Mouse (Mus musculus): ENCODE measurements at regions not wholly inside any gene's neighbourhood (a gene's known extent, or its start where the extent isn't known, plus 50 kb on each side); places are given as distances from the start of the nearest gene placed in this dataset.

DNA sequence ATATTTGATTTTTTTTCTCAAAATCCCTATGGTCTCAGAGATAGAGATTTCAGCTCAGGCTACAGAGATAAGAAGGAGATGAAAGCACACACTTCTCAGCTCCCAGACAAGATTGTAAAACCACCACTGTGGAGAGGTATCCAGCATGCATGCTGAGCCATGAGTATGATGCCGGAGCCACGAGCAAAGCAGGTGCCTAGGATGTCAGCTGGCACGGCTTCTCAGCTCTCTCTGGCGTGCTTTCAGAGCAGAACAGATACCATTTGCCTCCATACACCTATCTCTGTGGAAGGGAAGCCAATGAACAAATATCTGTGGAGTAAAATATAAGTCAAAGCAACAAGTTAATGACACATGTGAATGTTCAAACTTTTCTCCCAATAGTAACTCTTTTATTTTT, 1179.3 kb downstream of the Ntrk3 start:
- no peak overlapping the region for H3K9ac ChIP-seq (ENCODE audit: insufficient read depth, low read depth, low read length, poor library complexity, severe bottlenecking)
- in situ Hi-C loops (cut with MboI; ENCODE audit: low sequenced_read_pairs in 2 of 2, unreplicated experiment in 2 of 2): no loop called here
- no peak for DNase-seq (ENCODE audit: low read depth, low spot score)

DNA sequence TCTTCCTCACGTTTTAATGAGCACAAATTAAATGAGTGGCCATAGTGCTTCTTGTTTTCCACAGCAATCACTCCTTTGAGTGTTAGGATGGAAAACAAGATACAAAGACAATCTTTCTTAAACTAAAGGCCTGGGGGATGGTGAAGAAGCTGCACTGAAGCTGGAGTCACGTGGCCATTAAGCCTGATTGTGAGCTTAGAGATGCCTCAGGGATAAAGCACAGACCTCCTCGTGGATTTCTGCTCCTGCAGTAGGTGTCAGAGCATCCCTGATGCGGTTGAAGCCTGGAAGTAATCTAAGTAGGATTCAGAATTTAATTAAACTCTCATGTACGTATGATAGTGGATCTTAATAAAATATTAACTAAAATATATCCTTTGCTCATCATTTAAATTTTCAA, 1200.9 kb downstream of the Ntrk3 start:
- in situ Hi-C loops (cut with MboI; ENCODE audit: low sequenced_read_pairs in 2 of 2, unreplicated experiment in 2 of 2): no loop called here
- Histone ChIP-seq H3K9me3 (ENCODE audit: control insufficient read depth, insufficient read depth, low read depth, low read length) (no peaks in the 10 kb centered on the region), H3K4me1 (ENCODE audit: control insufficient read depth in 2 of 2, insufficient read depth in 2 of 2, low read length in 2 of 2, poor library complexity in 1 of 2) (no peaks in the 10 kb centered on the region), H3K36me3 (ENCODE audit: control insufficient read depth, insufficient read depth, low read length, poor library complexity, severe bottlenecking) (no peaks in the 10 kb centered on the region), H3K27ac (ENCODE audit: insufficient read depth, low read depth, low read length, poor library complexity, severe bottlenecking) (no peak overlapping the region), H3K4me3 (ENCODE audit: insufficient read depth in 1 of 2, low read depth in 1 of 2, low read length in 2 of 2, poor library complexity in 1 of 2, severe bottlenecking in 1 of 2) (no peak overlapping the region), H3K9ac (ENCODE audit: insufficient read depth, low read depth, low read length, poor library complexity, severe bottlenecking) (no peak overlapping the region)
- TF ChIP-seq CHD2 (IDR thresholded peaks at IDR 0.05; ENCODE audit: low read depth, low read length) (no peak), ZC3H11A (IDR thresholded peaks at IDR 0.05; ENCODE audit: borderline replicate concordance, low read depth, low read length) (no peak), HCFC1 (IDR thresholded peaks at IDR 0.05; ENCODE audit: borderline replicate concordance, insufficient read depth, low read length) (no peak), MAFK (IDR thresholded peaks at IDR 0.05; ENCODE audit: insufficient read depth, low read depth, low read length) (no peak), ZNF384 (IDR thresholded peaks at IDR 0.05; ENCODE audit: low read depth, low read length) (no peak)
- DNase-seq (ENCODE audit: low read depth, low spot score): no peak

More for the DNA sequence above, 1179.3 kb downstream of the Ntrk3 start:
- TF ChIP-seq ZNF384 (IDR thresholded peaks at IDR 0.05; ENCODE audit: low read depth, low read length) (no peak), HCFC1 (IDR thresholded peaks at IDR 0.05; ENCODE audit: borderline replicate concordance, insufficient read depth, low read length) (no peak), ZC3H11A (IDR thresholded peaks at IDR 0.05; ENCODE audit: borderline replicate concordance, low read depth, low read length) (no peak), CHD2 (IDR thresholded peaks at IDR 0.05; ENCODE audit: low read depth, low read length) (no peak), MAFK (IDR thresholded peaks at IDR 0.05; ENCODE audit: insufficient read depth, low read depth, low read length) (no peak)
- Histone ChIP-seq H3K9me3 (ENCODE audit: control insufficient read depth, insufficient read depth, low read depth, low read length) (no peaks in the 10 kb centered on the region), H3K27ac (ENCODE audit: insufficient read depth, low read depth, low read length, poor library complexity, severe bottlenecking) (no peak overlapping the region), H3K4me3 (ENCODE audit: insufficient read depth in 1 of 2, low read depth in 1 of 2, low read length in 2 of 2, poor library complexity in 1 of 2, severe bottlenecking in 1 of 2) (no peak overlapping the region), H3K4me1 (ENCODE audit: control insufficient read depth in 2 of 2, insufficient read depth in 2 of 2, low read length in 2 of 2, poor library complexity in 1 of 2) (no peaks in the 10 kb centered on the region), H3K36me3 (ENCODE audit: control insufficient read depth, insufficient read depth, low read length, poor library complexity, severe bottlenecking) (no peaks in the 10 kb centered on the region)

DNA sequence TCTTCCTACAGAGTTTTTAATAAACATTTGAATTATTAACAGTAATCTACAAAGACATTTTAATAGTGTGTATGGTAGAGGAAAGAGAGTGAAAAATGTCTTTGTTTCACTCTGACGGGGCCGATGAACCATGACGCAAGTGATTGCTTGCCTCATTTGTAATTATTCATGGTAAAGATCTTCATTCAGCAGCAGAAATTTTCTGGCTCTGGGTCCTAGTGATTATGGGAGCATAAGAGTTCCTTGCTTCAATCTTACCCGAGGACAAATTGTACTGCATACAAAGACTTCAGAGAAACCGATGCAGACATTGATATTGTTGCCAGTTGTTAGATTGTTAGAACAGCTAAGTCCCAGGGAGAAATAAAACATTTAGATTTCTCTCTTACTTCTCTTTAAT, 1209.9 kb downstream of the Ntrk3 start:
- no peaks in the 10 kb centered on the region for H3K9me3 ChIP-seq (ENCODE audit: control insufficient read depth, insufficient read depth, low read depth, low read length)
- no peaks in the 10 kb centered on the region for H3K36me3 ChIP-seq (ENCODE audit: control insufficient read depth, insufficient read depth, low read length, poor library complexity, severe bottlenecking)
- in situ Hi-C loops (cut with MboI; ENCODE audit: low sequenced_read_pairs in 2 of 2, unreplicated experiment in 2 of 2): no loop called here
- H3K4me3 ChIP-seq (ENCODE audit: insufficient read depth in 1 of 2, low read depth in 1 of 2, low read length in 2 of 2, poor library complexity in 1 of 2, severe bottlenecking in 1 of 2): no peak overlapping the region
- no peak overlapping the region for H3K9ac ChIP-seq (ENCODE audit: insufficient read depth, low read depth, low read length, poor library complexity, severe bottlenecking)
- no peaks in the 10 kb centered on the region for H3K4me1 ChIP-seq (ENCODE audit: control insufficient read depth in 2 of 2, insufficient read depth in 2 of 2, low read length in 2 of 2, poor library complexity in 1 of 2)
- H3K27ac ChIP-seq (ENCODE audit: insufficient read depth, low read depth, low read length, poor library complexity, severe bottlenecking): no peak overlapping the region
- no peak for DNase-seq (ENCODE audit: low read depth, low spot score)
- TF ChIP-seq MAFK (IDR thresholded peaks at IDR 0.05; ENCODE audit: insufficient read depth, low read depth, low read length) (no peak), ZNF384 (IDR thresholded peaks at IDR 0.05; ENCODE audit: low read depth, low read length) (no peak), CHD2 (IDR thresholded peaks at IDR 0.05; ENCODE audit: low read depth, low read length) (no peak), ZC3H11A (IDR thresholded peaks at IDR 0.05; ENCODE audit: borderline replicate concordance, low read depth, low read length) (no peak), HCFC1 (IDR thresholded peaks at IDR 0.05; ENCODE audit: borderline replicate concordance, insufficient read depth, low read length) (no peak)

DNA sequence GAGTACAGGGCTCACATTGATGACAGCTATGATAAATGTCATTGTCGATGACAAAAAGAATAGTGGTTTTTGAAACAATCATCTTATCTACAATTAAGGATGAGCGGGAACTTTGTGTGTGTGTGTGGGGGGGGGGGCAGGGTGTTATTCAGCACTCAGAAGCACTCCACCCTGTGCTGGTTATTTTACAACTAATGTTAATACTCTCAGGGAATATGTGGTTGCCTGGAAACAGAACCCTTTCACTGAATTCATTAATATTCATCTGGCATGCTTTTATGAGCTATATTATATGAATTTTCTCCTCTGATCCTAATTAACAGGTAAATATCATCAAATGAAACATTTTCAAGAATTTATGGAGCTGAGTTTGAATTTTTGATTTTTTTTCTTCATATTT, 1228.2 kb downstream of the Ntrk3 start:
- in situ Hi-C loops (cut with MboI; ENCODE audit: low sequenced_read_pairs in 2 of 2, unreplicated experiment in 2 of 2): no loop called here
- no peak overlapping the region for H3K4me3 ChIP-seq (ENCODE audit: insufficient read depth in 1 of 2, low read depth in 1 of 2, low read length in 2 of 2, poor library complexity in 1 of 2, severe bottlenecking in 1 of 2)
- no peaks in the 10 kb centered on the region for H3K36me3 ChIP-seq (ENCODE audit: control insufficient read depth, insufficient read depth, low read length, poor library complexity, severe bottlenecking)
- no peak for TF ChIP-seq CHD2 (IDR thresholded peaks at IDR 0.05; ENCODE audit: low read depth, low read length)
- TF ChIP-seq ZNF384 (IDR thresholded peaks at IDR 0.05; ENCODE audit: low read depth, low read length): no peak
- no peak for TF ChIP-seq ZC3H11A (IDR thresholded peaks at IDR 0.05; ENCODE audit: borderline replicate concordance, low read depth, low read length)
- TF ChIP-seq HCFC1 (IDR thresholded peaks at IDR 0.05; ENCODE audit: borderline replicate concordance, insufficient read depth, low read length): no peak
- no peak for TF ChIP-seq MAFK (IDR thresholded peaks at IDR 0.05; ENCODE audit: insufficient read depth, low read depth, low read length)
- no peaks in the 10 kb centered on the region for H3K4me1 ChIP-seq (ENCODE audit: control insufficient read depth in 2 of 2, insufficient read depth in 2 of 2, low read length in 2 of 2, poor library complexity in 1 of 2)
- H3K27ac ChIP-seq (ENCODE audit: insufficient read depth, low read depth, low read length, poor library complexity, severe bottlenecking): no peak overlapping the region
- no peak for DNase-seq (ENCODE audit: low read depth, low spot score)
- H3K9me3 ChIP-seq (ENCODE audit: control insufficient read depth, insufficient read depth, low read depth, low read length): no peaks in the 10 kb centered on the region
- H3K9ac ChIP-seq (ENCODE audit: insufficient read depth, low read depth, low read length, poor library complexity, severe bottlenecking): no peak overlapping the region

DNA sequence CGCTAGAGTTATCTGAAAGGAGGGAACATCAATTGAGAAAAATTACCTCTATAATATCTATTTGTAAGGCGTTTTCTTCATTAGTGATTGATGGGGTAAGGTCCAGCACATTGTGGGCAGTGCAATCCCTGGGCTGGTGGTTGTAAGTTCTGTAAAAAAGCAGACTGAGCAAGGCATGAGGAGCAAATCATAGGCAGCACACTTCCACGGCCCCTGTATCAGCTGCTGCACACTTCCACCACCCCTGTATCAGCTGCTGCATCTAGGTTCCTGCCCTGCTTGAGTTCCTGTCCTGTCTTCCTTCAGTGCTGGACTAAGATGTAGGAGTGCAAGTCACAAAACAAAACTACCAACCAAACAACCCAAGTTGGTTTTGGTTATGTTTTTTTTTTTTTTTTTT, 1230.2 kb downstream of the Ntrk3 start:
- Histone ChIP-seq H3K9me3 (ENCODE audit: control insufficient read depth, insufficient read depth, low read depth, low read length) (no peaks in the 10 kb centered on the region), H3K4me1 (ENCODE audit: control insufficient read depth in 2 of 2, insufficient read depth in 2 of 2, low read length in 2 of 2, poor library complexity in 1 of 2) (no peaks in the 10 kb centered on the region), H3K9ac (ENCODE audit: insufficient read depth, low read depth, low read length, poor library complexity, severe bottlenecking) (no peak overlapping the region), H3K36me3 (ENCODE audit: control insufficient read depth, insufficient read depth, low read length, poor library complexity, severe bottlenecking) (no peaks in the 10 kb centered on the region), H3K4me3 (ENCODE audit: insufficient read depth in 1 of 2, low read depth in 1 of 2, low read length in 2 of 2, poor library complexity in 1 of 2, severe bottlenecking in 1 of 2) (no peak overlapping the region), H3K27ac (ENCODE audit: insufficient read depth, low read depth, low read length, poor library complexity, severe bottlenecking) (no peak overlapping the region)
- in situ Hi-C loops (cut with MboI; ENCODE audit: low sequenced_read_pairs in 2 of 2, unreplicated experiment in 2 of 2): no loop called here
- DNase-seq (ENCODE audit: low read depth, low spot score): no peak
- TF ChIP-seq MAFK (IDR thresholded peaks at IDR 0.05; ENCODE audit: insufficient read depth, low read depth, low read length): no peak
- TF ChIP-seq CHD2 (IDR thresholded peaks at IDR 0.05; ENCODE audit: low read depth, low read length): no peak
- TF ChIP-seq HCFC1 (IDR thresholded peaks at IDR 0.05; ENCODE audit: borderline replicate concordance, insufficient read depth, low read length): no peak
- no peak for TF ChIP-seq ZNF384 (IDR thresholded peaks at IDR 0.05; ENCODE audit: low read depth, low read length)
- TF ChIP-seq ZC3H11A (IDR thresholded peaks at IDR 0.05; ENCODE audit: borderline replicate concordance, low read depth, low read length): no peak
